Mouse (Mus musculus): ENCODE measurements at regions not wholly inside any gene's neighbourhood (a gene's known extent, or its start where the extent isn't known, plus 50 kb on each side); places are given as distances from the start of the nearest gene placed in this dataset.

DNA sequence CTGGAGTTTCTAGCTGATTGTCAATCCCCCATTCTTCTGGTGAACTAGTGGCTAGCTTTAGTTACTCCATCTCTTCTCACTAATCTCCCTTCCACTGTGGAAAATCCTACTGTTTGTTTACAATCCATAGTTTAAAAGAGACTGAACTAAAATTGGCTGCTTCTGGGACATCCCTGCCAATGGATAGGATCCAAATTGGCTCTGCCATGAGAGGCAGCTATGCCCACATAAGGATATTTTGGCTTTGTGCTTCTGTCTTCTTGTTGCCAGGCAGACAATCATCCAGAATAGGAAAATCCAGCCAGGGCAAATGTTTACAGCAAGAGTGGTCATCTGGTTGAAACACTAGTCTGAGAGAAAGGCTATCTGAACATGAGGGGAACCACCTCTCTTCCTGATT lies 610.0 kb downstream of the Cetn3 start:
- Histone ChIP-seq H3K4me3 (no peak overlapping the region), H3K27me3 (ENCODE audit: poor library complexity, severe bottlenecking) (no peaks in the 10 kb centered on the region), H3K27ac (no peak overlapping the region), H3K4me1 (no peaks in the 10 kb centered on the region), H3K9me3 (no peaks in the 10 kb centered on the region), H3K36me3 (replicated peaks) (no peaks in the 10 kb centered on the region)
- no peak for DNase-seq (ENCODE audit: extremely low spot score, low spot score)

GRCm38 (mm10) chr13:82393496-82393895 lies 610.6 kb downstream of the Cetn3 start:
- no peaks in the 10 kb centered on the region for H3K36me3 ChIP-seq (replicated peaks)
- H3K27me3 ChIP-seq (ENCODE audit: poor library complexity, severe bottlenecking): no peaks in the 10 kb centered on the region
- H3K4me3 ChIP-seq: no peak overlapping the region
- DNase-seq (ENCODE audit: extremely low spot score, low spot score): no peak
- no peak overlapping the region for H3K27ac ChIP-seq
- no peaks in the 10 kb centered on the region for H3K4me1 ChIP-seq
- WGBS: 90% methylated on average over 6 of the region's 6 CpGs
- no peaks in the 10 kb centered on the region for H3K9me3 ChIP-seq

- Histone ChIP-seq H3K9me3 (no peaks in the 10 kb centered on the region), H3K27me3 (ENCODE audit: poor library complexity, severe bottlenecking) (no peaks in the 10 kb centered on the region), H3K4me3 (no peak overlapping the region), H3K4me1 (no peaks in the 10 kb centered on the region), H3K36me3 (replicated peaks) (no peaks in the 10 kb centered on the region), H3K27ac (no peak overlapping the region)
- DNase-seq (ENCODE audit: extremely low spot score, low spot score): no peak
- 82% methylated on average over 3 of the region's 3 CpGs for WGBS
These were observed 630.8 kb downstream of the Cetn3 start for GRCm38 (mm10) chr13:82413677-82414076.

- H3K4me1 ChIP-seq: no peaks in the 10 kb centered on the region
- H3K27ac ChIP-seq: no peak overlapping the region
- no peak for DNase-seq (ENCODE audit: extremely low spot score, low spot score)
- H3K36me3 ChIP-seq (replicated peaks): no peaks in the 10 kb centered on the region
- no peak overlapping the region for H3K4me3 ChIP-seq
- no peaks in the 10 kb centered on the region for H3K27me3 ChIP-seq (ENCODE audit: poor library complexity, severe bottlenecking)
- H3K9me3 ChIP-seq: no peaks in the 10 kb centered on the region
These were observed 638.1 kb downstream of the Cetn3 start for GRCm38 (mm10) chr13:82420966-82421365.

DNA sequence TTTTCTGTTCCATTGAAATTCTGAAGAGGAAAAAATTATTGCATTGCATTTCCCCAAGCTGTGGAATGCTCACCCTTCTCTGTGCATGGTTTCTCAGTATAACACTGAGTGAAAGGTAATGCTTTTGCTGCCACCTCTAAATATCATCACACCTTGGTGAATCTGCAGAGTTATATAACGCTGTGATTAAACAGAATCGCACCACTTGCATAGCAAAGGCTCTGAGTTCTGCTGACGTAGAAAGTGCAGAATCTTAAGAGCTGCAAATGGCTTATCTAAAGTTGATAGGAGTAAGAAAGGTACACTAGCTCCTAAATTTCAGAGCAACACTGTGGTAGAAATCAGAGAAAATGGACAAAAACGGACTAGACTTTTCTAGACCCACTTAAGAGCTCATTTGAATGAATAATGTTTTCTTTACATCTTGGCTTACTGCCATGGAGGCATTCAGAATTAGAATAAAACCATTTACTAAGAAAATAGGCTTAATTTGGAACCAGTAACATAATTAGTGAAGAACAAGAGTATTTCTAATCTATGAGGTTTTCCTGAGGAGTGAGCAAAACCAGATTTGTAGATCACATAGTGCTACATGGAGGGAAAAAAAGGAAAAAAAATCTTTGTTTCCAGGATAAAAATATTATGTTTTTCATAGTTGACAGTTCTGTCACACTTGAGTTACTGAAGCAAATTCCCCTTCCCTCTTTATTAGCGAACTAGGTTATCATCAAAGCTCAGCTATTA lies 641.2 kb downstream of the Cetn3 start:
- H3K27ac ChIP-seq: no peak overlapping the region
- no peaks in the 10 kb centered on the region for H3K4me1 ChIP-seq
- DNase-seq (ENCODE audit: extremely low spot score, low spot score): no peak
- no peak overlapping the region for H3K4me3 ChIP-seq
- no peaks in the 10 kb centered on the region for H3K9me3 ChIP-seq
- WGBS: 90% methylated on average over 5 of the region's 5 CpGs
- no peaks in the 10 kb centered on the region for H3K27me3 ChIP-seq (ENCODE audit: poor library complexity, severe bottlenecking)
- no peaks in the 10 kb centered on the region for H3K36me3 ChIP-seq (replicated peaks)

DNA sequence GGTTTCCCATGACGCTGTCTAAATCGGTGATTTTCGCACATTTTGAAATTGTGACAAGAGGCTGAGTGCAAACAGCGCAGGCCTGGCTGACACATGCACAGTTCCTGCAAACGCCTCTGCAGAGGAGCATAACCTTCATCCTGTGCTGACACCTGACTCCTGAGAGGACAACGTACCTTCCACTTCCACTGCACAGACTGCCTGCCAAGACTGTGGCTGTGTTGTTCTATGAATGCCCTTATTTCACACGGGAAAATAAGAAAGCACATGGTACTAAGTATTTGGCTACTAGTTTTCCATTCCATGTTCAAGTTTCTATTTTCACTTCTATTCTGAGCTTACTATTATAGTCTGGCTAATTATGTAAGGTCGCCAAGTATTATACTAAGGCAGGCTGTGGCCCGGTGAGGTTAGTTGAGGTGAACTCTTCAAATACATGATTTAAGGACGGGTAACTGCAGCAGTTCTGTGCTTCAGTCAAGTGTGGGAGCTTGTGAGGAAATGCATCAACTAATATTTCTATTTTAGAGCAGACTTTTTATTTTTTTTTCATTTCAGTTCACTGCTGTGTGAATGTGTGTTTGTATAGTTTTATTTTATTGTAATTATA lies 642.0 kb downstream of the Cetn3 start:
- no peaks in the 10 kb centered on the region for H3K36me3 ChIP-seq (replicated peaks)
- DNase-seq (ENCODE audit: extremely low spot score, low spot score): no peak
- 90% methylated on average over 10 of the region's 10 CpGs for WGBS
- no peak overlapping the region for H3K27ac ChIP-seq
- no peaks in the 10 kb centered on the region for H3K9me3 ChIP-seq
- no peak overlapping the region for H3K4me3 ChIP-seq
- H3K27me3 ChIP-seq (ENCODE audit: poor library complexity, severe bottlenecking): no peaks in the 10 kb centered on the region
- no peaks in the 10 kb centered on the region for H3K4me1 ChIP-seq

DNA sequence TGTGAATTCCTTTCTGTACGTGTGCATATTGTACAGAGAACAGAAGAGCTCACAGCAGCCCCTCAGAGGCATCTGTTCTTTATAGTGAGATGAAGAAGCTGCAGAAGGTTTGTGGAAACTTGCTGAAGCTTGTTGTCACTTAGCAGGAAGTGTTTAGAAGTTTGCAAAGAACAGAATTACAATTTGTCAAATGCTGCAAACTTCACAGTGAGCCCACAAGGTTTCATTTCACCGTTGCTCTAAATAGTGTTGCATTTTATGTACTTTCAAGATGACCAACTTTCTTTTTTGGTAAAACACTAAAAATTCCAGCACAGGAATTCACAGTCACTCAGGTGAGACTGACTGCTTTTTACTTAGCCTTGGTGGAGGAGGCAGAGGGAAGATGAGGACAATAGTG lies 649.5 kb downstream of the Cetn3 start:
- H3K27ac ChIP-seq: no peak overlapping the region
- 90% methylated on average over 2 of the region's 2 CpGs for WGBS
- DNase-seq (ENCODE audit: extremely low spot score, low spot score): no peak

GRCm38 (mm10) chr13:82439294-82439693 lies 656.4 kb downstream of the Cetn3 start:
- Histone ChIP-seq H3K36me3 (replicated peaks) (no peaks in the 10 kb centered on the region), H3K4me3 (no peak overlapping the region), H3K4me1 (no peaks in the 10 kb centered on the region), H3K27me3 (ENCODE audit: poor library complexity, severe bottlenecking) (no peaks in the 10 kb centered on the region), H3K9me3 (no peaks in the 10 kb centered on the region), H3K27ac (no peak overlapping the region)
- WGBS: 82% methylated on average over 1 of the region's 1 CpGs
- DNase-seq (ENCODE audit: extremely low spot score, low spot score): no peak

More for the DNA sequence above, 649.5 kb downstream of the Cetn3 start:
- Histone ChIP-seq H3K4me3 (no peak overlapping the region), H3K4me1 (no peaks in the 10 kb centered on the region), H3K9me3 (no peaks in the 10 kb centered on the region), H3K36me3 (replicated peaks) (no peaks in the 10 kb centered on the region), H3K27me3 (ENCODE audit: poor library complexity, severe bottlenecking) (no peaks in the 10 kb centered on the region)

DNA sequence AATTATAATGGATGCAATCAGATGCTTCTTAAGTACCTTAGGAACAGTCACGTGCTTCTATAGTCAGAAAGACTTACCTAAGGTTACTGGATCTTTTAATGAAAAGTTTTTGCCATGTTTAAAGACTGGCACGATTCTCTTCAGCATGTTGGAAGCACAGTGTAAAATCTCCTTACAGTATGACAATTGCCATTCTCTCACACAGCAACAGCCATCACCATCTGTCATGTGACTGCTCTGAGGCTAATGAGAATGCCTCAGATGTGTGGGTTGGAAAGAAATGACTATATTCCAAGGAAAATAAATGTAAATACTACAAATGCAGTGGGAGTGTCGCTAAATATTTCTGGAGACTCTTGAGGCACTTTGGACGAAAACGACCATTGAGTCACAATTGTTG lies 670.8 kb downstream of the Cetn3 start:
- Histone ChIP-seq H3K9me3 (no peaks in the 10 kb centered on the region), H3K36me3 (replicated peaks) (no peaks in the 10 kb centered on the region), H3K27me3 (ENCODE audit: poor library complexity, severe bottlenecking) (no peaks in the 10 kb centered on the region), H3K27ac (no peak overlapping the region), H3K4me3 (no peak overlapping the region), H3K4me1 (no peaks in the 10 kb centered on the region)
- WGBS: 86% methylated on average over 5 of the region's 5 CpGs
- no peak for DNase-seq (ENCODE audit: extremely low spot score, low spot score)

DNA sequence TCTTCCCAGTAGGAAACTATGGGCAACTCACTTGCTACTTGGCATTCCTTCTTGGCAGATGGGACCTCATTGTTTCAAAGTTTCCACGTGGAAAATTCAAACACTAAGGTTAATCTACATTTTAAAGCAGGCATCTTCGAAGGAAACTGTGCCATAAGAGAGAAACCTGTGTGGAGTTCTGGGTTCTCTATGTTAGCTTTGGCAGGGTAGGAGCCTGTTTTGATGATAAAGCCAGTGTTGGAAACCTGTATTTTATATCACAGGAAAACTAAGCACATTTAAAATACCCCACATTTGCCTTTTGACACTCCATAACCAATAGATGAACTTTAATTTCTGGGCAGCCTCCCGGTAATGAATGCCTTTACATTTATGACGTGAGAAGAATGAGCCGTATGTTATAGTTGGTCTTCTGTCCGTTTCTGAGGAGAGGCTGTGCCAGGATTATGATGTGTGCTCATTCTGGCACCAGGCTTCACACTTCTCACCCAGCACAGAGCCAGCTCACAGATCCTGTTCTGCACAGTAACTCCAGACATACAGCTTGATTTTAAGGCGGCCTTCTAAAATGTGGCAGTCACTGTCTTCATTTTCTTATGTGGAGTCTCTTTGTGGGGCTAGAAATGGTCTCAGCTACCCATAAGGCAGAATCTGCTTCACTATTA lies 700.5 kb downstream of the Cetn3 start:
- Histone ChIP-seq H3K4me3 (no peak overlapping the region), H3K27ac (no peak overlapping the region), H3K27me3 (ENCODE audit: poor library complexity, severe bottlenecking) (no peaks in the 10 kb centered on the region), H3K4me1 (no peaks in the 10 kb centered on the region), H3K36me3 (replicated peaks) (no peaks in the 10 kb centered on the region), H3K9me3 (no peaks in the 10 kb centered on the region)
- 82% methylated on average over 7 of the region's 7 CpGs for WGBS
- no peak for DNase-seq (ENCODE audit: extremely low spot score, low spot score)

DNA sequence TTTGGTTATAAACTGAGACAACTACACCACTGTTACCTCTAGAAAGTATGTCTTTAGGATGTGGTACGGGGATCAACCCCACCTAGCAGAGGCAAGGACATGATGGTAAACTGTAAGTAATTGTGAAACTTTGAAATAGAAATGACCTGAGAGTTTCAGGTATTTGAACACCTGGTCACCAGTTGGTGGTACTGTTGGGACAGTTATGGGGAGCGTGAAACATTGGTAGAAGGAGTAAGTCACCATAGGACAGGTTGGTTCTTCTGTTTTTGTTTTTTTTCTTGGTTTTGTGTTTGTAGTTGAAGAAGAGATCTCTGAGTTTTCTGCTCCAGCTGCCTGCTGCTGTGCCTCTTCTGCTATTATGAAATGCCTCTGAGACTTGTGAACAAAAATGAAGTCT lies 713.7 kb downstream of the Cetn3 start:
- Histone ChIP-seq H3K27me3 (ENCODE audit: poor library complexity, severe bottlenecking) (no peaks in the 10 kb centered on the region), H3K27ac (no peak overlapping the region), H3K36me3 (replicated peaks) (no peaks in the 10 kb centered on the region), H3K4me3 (no peak overlapping the region), H3K9me3 (no peaks in the 10 kb centered on the region), H3K4me1 (no peaks in the 10 kb centered on the region)
- WGBS: 90% methylated on average over 2 of the region's 2 CpGs
- DNase-seq (ENCODE audit: extremely low spot score, low spot score): no peak

DNA sequence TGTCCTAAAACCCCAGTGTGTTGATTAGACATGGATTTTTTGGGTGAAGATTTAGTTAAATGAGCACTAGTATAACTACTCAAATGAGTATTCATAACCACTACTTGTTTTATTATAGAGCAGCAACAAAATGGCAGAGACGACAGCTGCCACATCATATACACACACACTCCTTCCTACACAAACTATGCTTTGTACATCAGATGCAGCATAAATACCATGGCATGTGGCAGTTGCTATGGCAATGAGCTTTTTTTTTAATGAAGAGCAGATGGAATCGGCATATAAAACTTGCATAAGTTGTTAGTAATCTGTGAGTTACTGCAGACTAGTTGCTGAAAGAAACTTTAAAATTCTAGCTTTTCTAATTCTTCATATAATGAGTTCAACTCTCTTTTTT lies 725.3 kb downstream of the Cetn3 start:
- 84% methylated on average over 2 of the region's 2 CpGs for WGBS
- no peak overlapping the region for H3K27ac ChIP-seq
- H3K27me3 ChIP-seq (ENCODE audit: poor library complexity, severe bottlenecking): no peaks in the 10 kb centered on the region
- no peak for DNase-seq (ENCODE audit: extremely low spot score, low spot score)
- no peaks in the 10 kb centered on the region for H3K4me1 ChIP-seq
- H3K4me3 ChIP-seq: no peak overlapping the region
- H3K36me3 ChIP-seq (replicated peaks): no peaks in the 10 kb centered on the region
- H3K9me3 ChIP-seq: no peaks in the 10 kb centered on the region

- Histone ChIP-seq H3K27ac (no peak overlapping the region), H3K27me3 (ENCODE audit: poor library complexity, severe bottlenecking) (no peaks in the 10 kb centered on the region), H3K4me3 (no peak overlapping the region), H3K36me3 (replicated peaks) (no peaks in the 10 kb centered on the region), H3K4me1 (no peaks in the 10 kb centered on the region), H3K9me3 (no peaks in the 10 kb centered on the region)
- WGBS: 87% methylated on average over 3 of the region's 3 CpGs
- no peak for DNase-seq (ENCODE audit: extremely low spot score, low spot score)
These were observed 726.6 kb downstream of the Cetn3 start for GRCm38 (mm10) chr13:82509512-82509911.

Measured in forebrain, embryonic 10.5 days (tissue).